Mouse (Mus musculus) layer of hippocampus, adult 8-10 months (tissue): ENCODE measurements at regions not wholly inside any gene's neighbourhood (a gene's known extent, or its start where the extent isn't known, plus 50 kb on each side); places are given as distances from the start of the nearest gene placed in this dataset.

Experiments used
- DNase-seq, 2 experiments: peaks; one replicate each; pipeline ENCODE4 v3.0.0; 2022; ENCODE audit warnings: low spot score in 2 of 2

GRCm38 (mm10) chr13:28461281-28461680 lies 204.0 kb downstream of the Gm11361 start:
- no peak for DNase-seq

- DNase-seq: no peak
These were observed 200.1 kb downstream of the Gm11361 start for GRCm38 (mm10) chr13:28457403-28457802.

GRCm38 (mm10) chr13:28455878-28456277 lies 198.6 kb downstream of the Gm11361 start:
- no peak for DNase-seq

- no peak for DNase-seq
These were observed 197.7 kb downstream of the Gm11361 start for GRCm38 (mm10) chr13:28455016-28455415.

GRCm38 (mm10) chr13:28450699-28451445 lies 193.5 kb downstream of the Gm11361 start:
- DNase-seq: no peak

- DNase-seq: no peak
These were observed 191.7 kb downstream of the Gm11361 start for GRCm38 (mm10) chr13:28449026-28449425.

- DNase-seq: no peak
These were observed 184.9 kb downstream of the Gm11361 start for GRCm38 (mm10) chr13:28442250-28442649.

GRCm38 (mm10) chr13:28433445-28433844 lies 176.1 kb downstream of the Gm11361 start:
- DNase-seq: no peak

GRCm38 (mm10) chr13:28432017-28432416 lies 174.7 kb downstream of the Gm11361 start:
- DNase-seq: no peak

- DNase-seq: no peak
These were observed 168.8 kb downstream of the Gm11361 start for GRCm38 (mm10) chr13:28426085-28426484.

- no peak for DNase-seq
These were observed 167.8 kb downstream of the Gm11361 start for GRCm38 (mm10) chr13:28425116-28425515.

GRCm38 (mm10) chr13:28424446-28425059 lies 167.2 kb downstream of the Gm11361 start:
- no peak for DNase-seq

GRCm38 (mm10) chr13:28421309-28421708 lies 164.0 kb downstream of the Gm11361 start:
- DNase-seq: no peak

- DNase-seq: no peak
These were observed 163.3 kb downstream of the Gm11361 start for GRCm38 (mm10) chr13:28420636-28421035.

- DNase-seq: peak; percentile 82 to 85
These were observed 162.6 kb downstream of the Gm11361 start for GRCm38 (mm10) chr13:28419950-28420381.

- DNase-seq: peak; percentile 19 to 34
These were observed 161.8 kb downstream of the Gm11361 start for GRCm38 (mm10) chr13:28418936-28419681.

- DNase-seq: peak; percentile 26 to 29
These were observed 160.9 kb downstream of the Gm11361 start for GRCm38 (mm10) chr13:28417929-28418881.

- DNase-seq: peak; percentile 47 to 55
These were observed 160.2 kb downstream of the Gm11361 start for GRCm38 (mm10) chr13:28417431-28417928.

GRCm38 (mm10) chr13:28416887-28417286 lies 159.6 kb downstream of the Gm11361 start:
- peak in 1 of 2 experiments; percentile 34 for DNase-seq

- peak; percentile 51 to 61 for DNase-seq
These were observed 158.9 kb downstream of the Gm11361 start for GRCm38 (mm10) chr13:28416231-28416630.

GRCm38 (mm10) chr13:28415769-28416168 lies 158.4 kb downstream of the Gm11361 start:
- no peak for DNase-seq
